In the genomic region with DNA sequence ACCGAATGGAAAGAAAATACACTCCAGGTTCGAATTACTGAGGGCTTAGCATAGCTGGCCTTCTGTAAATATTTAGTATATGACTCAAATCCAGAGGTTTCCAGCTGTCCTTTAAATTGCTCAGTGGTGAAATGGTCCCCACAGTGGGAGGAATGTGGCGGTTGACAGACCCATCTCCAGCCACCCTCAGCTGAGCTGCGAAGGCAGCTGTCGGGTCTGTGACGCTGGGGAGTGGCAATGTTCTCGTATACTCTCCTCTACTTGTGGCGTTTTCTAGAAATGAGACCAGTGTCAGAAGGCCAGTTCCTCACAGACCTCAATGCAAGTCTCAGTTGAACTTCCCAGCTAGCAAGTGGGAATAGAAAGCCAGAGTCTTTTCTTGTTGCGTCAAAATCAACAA, we compare ENCODE assay signal across 25 mouse cellular contexts. TPM values are rescaled to one million over a fixed set of nuclear protein-coding genes. Genes with fewer than 3 reads are reported as not detected.
DNase-seq lines count a peak whose midpoint lies in the region; ATAC-seq and TF ChIP-seq lines count a peak whose summit lies in the region.
"Had no signal": no experiment of that assay in that cellular context is flagged by ENCODE, and none has a peak within 500 bp of the region (broad histone marks: within the 10 kb centered on the region; RNA-seq: fewer than 3 reads in every experiment).

No protein-coding gene starts in this region.

- H3K4me2 ChIP-seq in intestine, embryonic 14.5 days (ENCODE audit: low read length): no peak overlapping the region
- no peak overlapping the region for H3K4me2 ChIP-seq in intestine, embryonic 16.5 days (ENCODE audit: low read depth, low read length)
- H3K4me2 ChIP-seq in lung, embryonic 16.5 days (ENCODE audit: low read depth, low read length): peak overlapping the region; percentile 13; the same call in 1 of the 2 replicates
- no peak overlapping the region for H3K4me2 ChIP-seq in kidney, embryonic 14.5 days (replicated peaks; ENCODE audit: low read depth, low read length)
- H3K4me2 ChIP-seq: embryonic facial prominence, embryonic 12.5 days; forebrain, embryonic 12.5 days; heart, embryonic 11.5 days; heart, embryonic 15.5 days; hindbrain, embryonic 14.5 days had no signal

- peak; percentile 50 for DNase-seq in intestine, embryonic 14.5 days (ENCODE audit: low spot score)
- no peak for DNase-seq in lung, adult 2 months
- peak; percentile 17 to 65 for DNase-seq in lung, postnatal 4 days
- no peak for DNase-seq in retina, postnatal 1 day
- DNase-seq: adrenal gland, adult 8-10 months; adrenal gland, postnatal 36 days; cerebellum, adult 2 months; cerebellum, postnatal 10 days; embryo, embryonic 11 days; gastrocnemius, postnatal 10 days; heart, adult 18-20 months; heart, postnatal 14 days had no signal

- H3K27me3 ChIP-seq in intestine, embryonic 14.5 days (replicated peaks; ENCODE audit: control insufficient read depth, insufficient read depth, low read length): no peaks in the 10 kb centered on the region
- no peaks in the 10 kb centered on the region for H3K27me3 ChIP-seq in intestine, embryonic 16.5 days (replicated peaks; ENCODE audit: control insufficient read depth, insufficient read depth, low read length)
- no peaks in the 10 kb centered on the region for H3K27me3 ChIP-seq in lung, embryonic 16.5 days (ENCODE audit: control insufficient read depth, insufficient read depth, low read depth, low read length)
- H3K27me3 ChIP-seq in C2C12 (ENCODE audit: control insufficient read depth, insufficient read depth, insufficient read length): no peaks in the 10 kb centered on the region
- no peaks in the 10 kb centered on the region for H3K27me3 ChIP-seq in kidney, embryonic 14.5 days (ENCODE audit: control insufficient read depth, insufficient read depth, low read length)
- H3K27me3 ChIP-seq: embryonic facial prominence, embryonic 12.5 days had no signal

- no peaks in the 10 kb centered on the region for H3K79me3 ChIP-seq in C2C12 (ENCODE audit: low read depth)

- no peaks in the 10 kb centered on the region for H3K36me3 ChIP-seq in intestine, embryonic 14.5 days (ENCODE audit: control insufficient read depth, insufficient read depth, low read length)
- no peaks in the 10 kb centered on the region for H3K36me3 ChIP-seq in intestine, embryonic 16.5 days (ENCODE audit: control insufficient read depth, insufficient read depth, low read length)
- H3K36me3 ChIP-seq in lung, embryonic 16.5 days (ENCODE audit: control insufficient read depth, insufficient read depth, low read length): no peaks in the 10 kb centered on the region
- no peaks in the 10 kb centered on the region for H3K36me3 ChIP-seq in C2C12 (ENCODE audit: control insufficient read depth, insufficient read depth)
- no peaks in the 10 kb centered on the region for H3K36me3 ChIP-seq in kidney, embryonic 14.5 days (ENCODE audit: control insufficient read depth, insufficient read depth, low read length)
- H3K36me3 ChIP-seq: embryonic facial prominence, embryonic 12.5 days; forebrain, embryonic 12.5 days; G1E; heart, embryonic 15.5 days; hindbrain, embryonic 10.5 days had no signal

- H3K27ac ChIP-seq in intestine, embryonic 14.5 days (ENCODE audit: low read depth): peak overlapping the region; percentile 51; the same call in 1 of the 2 replicates
- no peak overlapping the region for H3K27ac ChIP-seq in intestine, embryonic 16.5 days (ENCODE audit: low read length)
- no peak overlapping the region; the same call in 1 of the 2 replicates for H3K27ac ChIP-seq in lung, embryonic 16.5 days (ENCODE audit: low read length)
- H3K27ac ChIP-seq in kidney, embryonic 14.5 days (ENCODE audit: low read depth, low read length): no peak overlapping the region
- H3K27ac ChIP-seq: embryonic facial prominence, embryonic 12.5 days; forebrain, embryonic 12.5 days; heart, embryonic 15.5 days; hindbrain, embryonic 10.5 days; hindbrain, embryonic 14.5 days had no signal

- no peaks in the 10 kb centered on the region for H3K79me2 ChIP-seq in C2C12 (ENCODE audit: control insufficient read depth, insufficient read depth)

- no peak for TF ChIP-seq POLR2A in lung, adult 2 months (IDR thresholded peaks at IDR 0.05; ENCODE audit: borderline replicate concordance, extremely low read depth, low read depth, low read length)

- ATAC-seq in intestine, embryonic 14.5 days (replicated peaks; ENCODE audit: low FRiP score, low TSS enrichment, low read depth): no peak
- ATAC-seq in intestine, embryonic 16.5 days: no peak
- ATAC-seq in lung, embryonic 16.5 days (ENCODE audit: low read depth): peak; percentile 82
- ATAC-seq in kidney, embryonic 14.5 days (ENCODE audit: low FRiP score, low TSS enrichment): no peak
- ATAC-seq: CD4-positive, CD25-positive, alpha-beta regulatory T cell, adult 4 months; forebrain, embryonic 16.5 days had no signal

- WGBS in intestine, embryonic 14.5 days: 45% methylated on average over 9 of the region's 9 CpGs
- 50% methylated on average over 9 of the region's 9 CpGs for WGBS in intestine, embryonic 16.5 days
- 35% methylated on average over 9 of the region's 9 CpGs for WGBS in lung, embryonic 16.5 days
- WGBS in lung, adult 2 months: 57% methylated on average over 9 of the region's 9 CpGs
- 58% methylated on average over 9 of the region's 9 CpGs for WGBS in kidney, embryonic 14.5 days

- no peaks in the 10 kb centered on the region for H3K9me3 ChIP-seq in intestine, embryonic 14.5 days (ENCODE audit: control insufficient read depth, low read length)
- no peaks in the 10 kb centered on the region for H3K9me3 ChIP-seq in intestine, embryonic 16.5 days (ENCODE audit: control insufficient read depth, low read length)
- no peaks in the 10 kb centered on the region for H3K9me3 ChIP-seq in lung, embryonic 16.5 days (ENCODE audit: control insufficient read depth, low read length)
- H3K9me3 ChIP-seq in kidney, embryonic 14.5 days (ENCODE audit: control insufficient read depth, low read length): no peaks in the 10 kb centered on the region; the same call in 1 of the 2 replicates
- H3K9me3 ChIP-seq: embryonic facial prominence, embryonic 12.5 days; G1E; heart, embryonic 15.5 days had no signal

- no peak overlapping the region for H3K4me3 ChIP-seq in intestine, embryonic 14.5 days (ENCODE audit: low read depth, low read length)
- no peak overlapping the region for H3K4me3 ChIP-seq in intestine, embryonic 16.5 days (ENCODE audit: low read length)
- H3K4me3 ChIP-seq in lung, embryonic 16.5 days (ENCODE audit: low read length): no peak overlapping the region
- H3K4me3 ChIP-seq in lung, adult 2 months (replicated peaks; ENCODE audit: extremely low read depth, low read depth, low read length): no peak overlapping the region
- no peak overlapping the region for H3K4me3 ChIP-seq in C2C12 (ENCODE audit: insufficient read depth, poor library complexity, severe bottlenecking)
- no peak overlapping the region for H3K4me3 ChIP-seq in kidney, embryonic 14.5 days (ENCODE audit: low read length)
- H3K4me3 ChIP-seq: embryonic facial prominence, embryonic 12.5 days; forebrain, embryonic 12.5 days; heart, embryonic 15.5 days; hindbrain, embryonic 10.5 days had no signal

- TF ChIP-seq CTCF in lung, adult 2 months (IDR thresholded peaks at IDR 0.05; ENCODE audit: insufficient read depth, low read length): no peak
- TF ChIP-seq CTCF in C2C12 (IDR thresholded peaks at IDR 0.05; ENCODE audit: control insufficient read depth, insufficient read depth, insufficient read length): no peak

- H3K4me1 ChIP-seq in intestine, embryonic 14.5 days (replicated peaks; ENCODE audit: control insufficient read depth, insufficient read depth, low read length): peaks cover 9% of the 10 kb centered on the region
- 0 out of 2 replicates have a peak, but pooled peaks cover 3% of the 10 kb centered on the region for H3K4me1 ChIP-seq in intestine, embryonic 16.5 days (ENCODE audit: control insufficient read depth, insufficient read depth, low read length)
- 0 out of 2 replicates have a peak, but pooled peaks cover 4% of the 10 kb centered on the region for H3K4me1 ChIP-seq in lung, embryonic 16.5 days (replicated peaks; ENCODE audit: control insufficient read depth, insufficient read depth, low read length)
- no peaks in the 10 kb centered on the region for H3K4me1 ChIP-seq in lung, adult 2 months (ENCODE audit: control insufficient read depth, insufficient read depth, low read length)
- H3K4me1 ChIP-seq in kidney, embryonic 14.5 days (ENCODE audit: control insufficient read depth, insufficient read depth, low read length): peaks cover 4% of the 10 kb centered on the region

- no peak overlapping the region for H3K9ac ChIP-seq in intestine, embryonic 14.5 days (ENCODE audit: low read length)
- H3K9ac ChIP-seq in intestine, embryonic 16.5 days (ENCODE audit: low read depth, low read length): no peak overlapping the region
- no peak overlapping the region for H3K9ac ChIP-seq in lung, embryonic 16.5 days (ENCODE audit: low read length)
- no peak overlapping the region for H3K9ac ChIP-seq in kidney, embryonic 14.5 days (ENCODE audit: low read depth, low read length)
- H3K9ac ChIP-seq: embryonic facial prominence, embryonic 12.5 days; forebrain, embryonic 12.5 days; heart, embryonic 15.5 days; hindbrain, embryonic 14.5 days had no signal

- H3ac ChIP-seq in C2C12 (ENCODE audit: control insufficient read depth, insufficient read length, low read depth): no peak overlapping the region

TF ChIP-seq in C2C12, 6 proteins besides CTCF, POLR2A, EP300 and RAD21 (continues in another document):
- peak; percentile 44 for TF ChIP-seq MAX (IDR thresholded peaks at IDR 0.05)
- no peak for TF ChIP-seq FOSL1 (IDR thresholded peaks at IDR 0.05; ENCODE audit: insufficient read depth, low read length, poor library complexity, severe bottlenecking)
- no peak for TF ChIP-seq MYOG (IDR thresholded peaks at IDR 0.05; ENCODE audit: control insufficient read depth, extremely low read depth, insufficient read length)
- peak; percentile 90 for TF ChIP-seq MYOD1 (IDR thresholded peaks at IDR 0.05; ENCODE audit: control insufficient read depth, insufficient read length, low read depth)
- no peak for TF ChIP-seq CEBPB (IDR thresholded peaks at IDR 0.05; ENCODE audit: low read depth)

RNA-seq across cellular contexts. Expression of a gene that starts 14.6 kb away (rescaled TPM):
- polyA plus RNA-seq in intestine, embryonic 14.5 days (2014; fragmentation: Nextera tagmentation; extraction: Ambion mirVana): 0.61 and 1.4 TPM in 2 replicates
- polyA plus RNA-seq in intestine, embryonic 16.5 days (2015; fragmentation: Nextera tagmentation; extraction: Ambion mirVana): 0.45 and 0.72 TPM in 2 replicates
- 3.2 and 4.6 TPM in 2 replicates for polyA plus RNA-seq in lung, embryonic 16.5 days (2015; fragmentation: Nextera tagmentation; extraction: Ambion mirVana)
- 9.1 and 11.3 TPM in 2 replicates for polyA plus RNA-seq in lung, adult 2 months (2012; rRNA removed)
- not detected for polyA plus RNA-seq in C2C12 (2012; fragmentation: generic; extraction: Trizol)
- polyA plus RNA-seq in kidney, embryonic 14.5 days (2014; fragmentation: Nextera tagmentation; extraction: Ambion mirVana): 0.14 and 0.20 TPM in 2 replicates
- polyA plus RNA-seq: G1E had no signal

RNA-seq across cellular contexts. Expression of a gene that starts 38.6 kb away (rescaled TPM):
- polyA plus RNA-seq in intestine, embryonic 14.5 days (2014; fragmentation: Nextera tagmentation; extraction: Ambion mirVana): 4.2 and 4.5 TPM in 2 replicates
- polyA plus RNA-seq in intestine, embryonic 16.5 days (2015; fragmentation: Nextera tagmentation; extraction: Ambion mirVana): 3.0 and 3.2 TPM in 2 replicates
- polyA plus RNA-seq in lung, embryonic 16.5 days (2015; fragmentation: Nextera tagmentation; extraction: Ambion mirVana): 3.2 and 3.7 TPM in 2 replicates
- 16.9 and 18.2 TPM in 2 replicates for polyA plus RNA-seq in lung, adult 2 months (2012; rRNA removed)
- polyA plus RNA-seq in C2C12 (2012; fragmentation: generic; extraction: Trizol): 0.76 TPM
- 2.7 and 2.8 TPM in 2 replicates for polyA plus RNA-seq in kidney, embryonic 14.5 days (2014; fragmentation: Nextera tagmentation; extraction: Ambion mirVana)
- polyA plus RNA-seq: G1E had no signal

Comparison
In these comparisons a context has a peak if more than half of its experiments do, and no peak if none do; other contexts are left out.
1. DNase-seq: peak in intestine, embryonic 14.5 days (single experiment) and lung, postnatal 4 days (2 of 2); none in lung, adult 2 months (single experiment) and retina, postnatal 1 day (single experiment).